Mouse (Mus musculus) heart, postnatal 4 days (tissue): Measurements from ENCODE around the gene Olfr694. TPM values are rescaled to one million over a fixed set of nuclear protein-coding genes. Genes with fewer than 3 reads are reported as not detected.
"Not testable (repeated sequence)": the region's sequence is repeated elsewhere in the genome, so short reads cannot be mapped to it uniquely, and the experiment has no call there.

ENCODE experiments used
- DNase-seq: peaks from one replicate; pipeline ENCODE4 v3.0.0; 2021
- total RNA-seq, 2 experiments: library from RNA; stranded (reverse); gene quantifications; 2 replicates each; pipeline ENCODE4 v1.2.3; 2021

The Olfr694 gene
- not detected for total RNA-seq

DNA sequence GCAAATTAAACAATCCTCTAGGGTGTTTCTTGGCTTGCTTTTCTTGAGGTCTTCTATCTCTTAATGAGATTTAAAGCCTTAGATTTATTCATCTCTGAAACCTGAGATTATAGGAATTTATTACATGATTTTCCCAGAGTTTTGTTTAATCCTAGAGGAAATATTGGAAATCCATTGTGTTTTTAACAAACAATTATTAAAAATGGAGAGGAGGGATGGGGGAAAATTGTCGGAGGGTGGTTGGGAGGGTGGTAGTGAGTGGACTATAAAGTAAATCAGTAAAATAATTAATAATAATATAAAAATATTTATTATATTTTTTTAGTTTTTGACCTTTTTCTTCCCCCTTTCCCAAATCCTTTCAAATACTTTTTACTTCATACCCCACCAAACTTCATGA, at the start of gene Olfr694:
Gene Olfr694 (minus strand): TSS at position 101 of the 400 bp plus-strand sequence.
- no peak for DNase-seq

DNA sequence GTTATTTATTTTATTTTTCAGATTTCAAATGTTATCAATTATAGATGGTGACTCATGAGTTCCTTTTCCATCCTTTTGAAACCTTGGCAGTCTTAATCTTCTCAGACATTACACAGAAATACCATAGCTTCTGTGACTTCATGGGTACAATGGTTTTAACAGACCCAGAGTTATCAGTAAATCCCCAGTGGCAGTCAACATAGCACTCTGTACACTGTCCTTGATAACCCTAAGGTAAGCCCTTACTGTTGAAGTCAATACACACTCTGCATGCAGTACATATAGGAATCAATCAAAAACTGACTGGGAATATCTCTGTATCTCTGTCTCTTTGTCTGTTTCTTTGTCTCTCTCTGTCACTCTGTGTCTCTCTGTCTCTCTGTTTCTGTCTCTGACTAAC, 45.4 kb upstream of the Olfr694 start:
- DNase-seq, result no peak

DNA sequence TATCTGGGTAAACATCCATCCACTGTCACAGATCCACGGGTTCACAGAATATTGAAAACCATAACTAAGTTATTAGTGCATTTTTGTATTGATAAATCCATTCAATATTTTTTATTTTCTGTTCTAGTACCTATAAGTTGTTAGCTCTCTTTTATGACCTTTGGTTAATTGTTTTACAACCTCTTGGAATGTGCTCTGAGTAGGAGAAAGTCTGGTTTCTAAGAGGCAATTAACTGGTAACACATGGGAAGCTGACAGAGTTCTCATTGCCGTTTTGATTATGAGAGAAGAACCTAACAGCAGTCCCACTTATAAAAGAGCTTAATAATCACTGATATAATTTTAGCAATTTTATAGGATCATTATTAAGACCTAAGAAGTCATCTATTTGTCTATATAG, 42.1 kb upstream of the Olfr694 start:
- no peak for DNase-seq

DNA sequence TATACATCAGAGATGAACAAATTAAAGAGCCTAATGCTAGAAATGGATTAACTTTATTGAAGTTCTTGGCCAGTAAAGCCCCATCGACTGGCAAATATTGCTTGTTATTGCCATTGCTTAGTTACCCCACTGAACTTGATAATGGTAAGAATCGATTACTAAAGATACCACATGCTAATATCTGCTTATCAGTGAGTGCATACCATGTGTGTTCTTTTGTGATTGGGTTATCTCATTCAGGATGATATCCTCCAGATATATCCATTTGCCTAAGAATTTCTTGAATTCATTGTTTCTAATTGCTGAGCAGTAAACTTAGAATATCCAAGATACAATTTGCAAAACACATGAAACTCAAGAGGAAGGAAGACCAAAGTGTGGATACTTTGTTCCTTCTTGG, 34.0 kb upstream of the Olfr694 start:
- not testable (repeated sequence) for DNase-seq

DNA sequence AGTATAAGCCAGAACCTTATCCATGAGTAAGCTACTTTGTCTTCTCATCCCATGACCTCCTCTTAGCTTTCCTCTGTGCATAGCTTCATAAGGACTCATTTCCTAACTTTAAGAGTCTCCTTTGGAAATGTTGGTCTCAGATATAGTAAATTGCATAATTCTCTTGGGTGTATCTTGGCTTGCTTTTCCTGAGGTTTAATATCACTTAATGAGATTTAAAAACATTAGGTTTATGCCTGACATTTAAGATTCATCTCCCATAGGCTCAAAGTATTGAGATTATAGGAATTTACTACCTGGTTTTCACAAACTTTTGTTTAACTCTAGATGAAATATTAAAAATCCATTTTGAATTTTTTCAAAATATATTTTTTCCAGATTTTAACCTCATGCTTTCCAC, 24.7 kb upstream of the Olfr694 start, which contains the start of gene Olfr695:
Gene Olfr695 (minus strand): TSS at position 101 of the 400 bp plus-strand sequence.
- DNase-seq, result no peak

DNA sequence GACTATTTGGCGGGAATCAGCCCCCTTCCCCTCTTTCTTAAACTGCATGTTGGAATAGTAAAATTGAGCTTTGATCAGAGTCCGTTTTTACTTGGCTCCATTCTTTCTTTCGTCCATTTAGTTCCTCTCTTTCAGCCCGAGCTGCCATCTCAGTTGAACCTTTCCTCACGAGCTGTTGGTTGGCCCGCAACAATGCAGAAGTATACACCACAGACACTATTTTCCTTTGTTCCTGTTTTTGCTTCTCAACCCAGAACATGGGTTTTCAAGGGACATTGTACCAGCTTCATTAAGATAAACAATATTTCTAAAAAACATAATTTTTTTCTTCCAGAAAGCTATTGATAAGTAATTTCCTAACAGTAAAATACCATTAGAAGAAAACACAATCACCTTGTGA, 19.8 kb upstream of the Olfr694 start:
- no peak for DNase-seq

DNA sequence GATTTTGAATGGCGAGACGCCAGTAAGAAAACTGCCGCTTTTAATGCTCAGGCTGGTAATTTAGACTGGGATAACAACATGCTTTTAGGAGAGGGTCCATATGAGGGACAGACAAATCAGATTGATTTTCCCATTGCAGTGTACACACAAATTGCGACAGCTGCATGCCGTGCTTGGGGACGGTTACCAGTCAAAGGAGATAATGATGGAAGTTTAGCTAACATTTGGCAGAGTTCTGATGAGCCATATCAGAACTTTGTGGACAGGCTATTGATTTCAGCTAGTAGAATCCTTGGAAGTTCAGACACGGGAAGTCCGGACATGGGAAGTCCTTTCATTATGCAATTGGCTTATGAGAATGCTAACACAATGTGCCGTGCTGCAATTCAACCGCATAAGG, 16.1 kb upstream of the Olfr694 start:
- DNase-seq, result not testable (repeated sequence)

DNA sequence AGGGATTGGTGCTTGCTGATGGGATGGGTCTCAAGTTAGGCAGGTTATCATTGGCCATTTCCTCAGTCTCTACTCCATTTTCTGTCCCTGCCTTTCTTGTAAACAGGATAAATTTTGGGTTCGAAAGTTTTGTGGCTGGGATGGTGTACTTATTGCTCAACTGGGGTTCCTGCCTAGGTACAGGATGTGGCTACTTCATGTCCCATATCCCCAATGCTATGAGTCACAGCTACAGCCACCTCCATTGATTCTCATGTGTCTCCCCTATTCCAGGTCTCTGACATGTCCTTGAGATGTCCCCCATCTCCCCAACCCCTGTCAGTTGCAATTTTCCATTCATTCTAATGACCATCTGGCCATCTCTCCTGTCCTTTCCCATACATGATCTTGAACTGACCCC, 5.3 kb upstream of the Olfr694 start:
- no peak for DNase-seq

DNA sequence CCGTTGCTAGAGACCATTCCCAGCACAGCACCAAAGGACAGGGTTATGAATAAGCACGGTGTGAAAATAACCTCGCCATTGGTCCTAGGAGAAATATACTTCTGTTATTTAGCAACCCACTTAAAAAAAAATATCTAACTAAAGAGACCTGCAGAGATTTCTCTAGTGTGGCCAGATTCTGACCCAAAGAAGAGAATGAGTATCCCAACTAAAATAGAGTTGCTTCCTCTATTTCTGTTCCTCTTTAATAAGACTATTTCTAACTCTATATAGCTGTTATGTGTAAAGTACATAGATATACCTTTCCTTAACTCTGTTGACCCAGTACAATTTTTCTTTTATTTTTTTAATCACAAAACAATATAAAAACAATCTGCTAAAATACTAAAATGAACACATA, 1.4 kb upstream of the Olfr694 start:
- no peak for DNase-seq

DNA sequence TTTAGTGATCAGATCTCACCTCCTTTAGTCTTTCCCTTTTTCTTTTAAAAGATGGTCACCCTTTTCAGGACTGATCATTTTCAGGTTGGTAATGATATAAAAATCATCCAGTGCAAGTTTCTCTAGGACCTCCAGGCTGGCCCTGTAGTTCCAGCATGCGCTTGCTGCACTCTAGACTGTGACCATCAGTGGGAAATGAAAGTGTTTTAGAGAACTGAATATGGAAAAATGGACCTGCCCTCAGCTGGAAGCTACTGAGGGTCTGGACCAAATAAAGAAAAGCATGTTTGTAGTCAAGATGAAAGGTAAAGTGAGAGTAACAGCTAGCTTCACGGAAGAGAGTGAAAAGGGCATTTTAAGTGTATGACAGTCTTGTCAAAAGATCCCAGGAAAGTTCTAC, 6.2 kb downstream of the Olfr694 start:
- no peak for DNase-seq

DNA sequence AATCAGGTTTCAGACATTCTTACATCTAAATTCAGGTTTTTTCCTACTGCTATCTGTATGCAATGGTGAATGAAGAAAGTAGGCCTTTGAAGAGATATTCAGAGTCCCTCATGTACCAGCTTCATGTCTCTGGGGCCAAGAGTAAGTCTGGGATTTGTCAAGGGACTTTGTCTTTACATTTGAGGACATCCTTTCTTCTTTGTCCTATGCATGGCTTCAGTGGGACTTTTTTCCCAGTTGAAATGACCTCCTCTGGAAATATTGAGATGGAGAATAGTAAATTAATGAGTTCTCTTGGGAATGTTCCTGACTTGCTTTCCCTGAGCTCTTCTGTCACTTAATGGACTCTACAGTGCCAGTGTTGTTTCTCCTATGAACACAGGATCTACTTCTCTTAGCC, 11.1 kb downstream of the Olfr694 start, which contains the start of gene Olfr693:
Gene Olfr693 (minus strand): TSS at position 101 of the 400 bp plus-strand sequence.
- no peak for DNase-seq

DNA sequence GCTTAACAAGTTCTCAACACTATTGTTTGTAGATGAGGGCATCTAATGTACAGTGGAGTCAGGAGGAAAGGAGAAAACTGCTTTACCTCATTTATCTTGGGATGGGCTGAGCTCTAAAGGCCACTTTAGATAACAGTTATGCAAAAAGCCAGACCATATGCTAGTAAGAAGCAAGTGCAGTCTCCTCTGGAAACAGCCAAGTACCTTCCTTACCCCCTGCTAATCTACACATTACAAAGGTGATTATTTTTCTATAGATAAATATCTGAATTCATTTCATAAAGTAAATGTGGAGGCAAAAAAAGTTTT, 39.3 kb downstream of the Olfr694 start:
- DNase-seq, result no peak

DNA sequence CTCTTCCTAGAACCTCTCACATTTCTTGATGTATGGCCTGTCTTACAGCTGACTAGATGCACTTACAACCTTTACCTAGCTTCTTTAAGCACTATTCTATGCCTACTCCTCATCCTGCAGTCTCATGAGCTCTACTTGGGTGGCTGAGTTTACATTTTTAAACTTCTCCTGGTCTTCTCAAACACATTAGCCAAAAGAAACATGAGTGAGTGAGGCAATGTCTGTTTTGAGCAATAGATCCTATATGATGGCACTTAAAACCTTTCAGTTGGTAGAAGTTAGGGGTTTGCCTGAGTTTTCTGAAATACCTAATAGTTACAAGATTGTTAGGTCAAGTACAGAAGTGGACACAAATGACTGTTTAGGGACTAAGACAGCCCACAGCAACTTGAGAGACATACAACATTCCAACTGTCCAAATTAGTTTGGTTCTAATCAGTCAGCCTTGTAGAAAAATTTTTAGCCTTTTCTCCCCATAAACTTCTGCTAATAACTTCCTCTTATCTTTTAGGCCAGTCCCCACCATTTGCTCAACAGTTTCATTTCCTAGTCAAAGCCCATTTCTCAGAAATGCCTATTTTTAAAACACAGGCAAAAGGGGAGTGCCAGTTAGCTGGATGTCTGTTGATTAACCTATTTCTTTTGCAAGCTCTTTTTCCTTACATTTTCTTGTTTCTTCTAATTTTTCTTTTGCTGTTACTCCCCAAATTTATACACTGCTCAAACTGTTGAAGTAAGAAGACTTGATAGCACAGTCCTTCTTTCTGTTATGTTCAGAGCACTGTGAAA, 39.9 kb downstream of the Olfr694 start:
- DNase-seq, result no peak

DNA sequence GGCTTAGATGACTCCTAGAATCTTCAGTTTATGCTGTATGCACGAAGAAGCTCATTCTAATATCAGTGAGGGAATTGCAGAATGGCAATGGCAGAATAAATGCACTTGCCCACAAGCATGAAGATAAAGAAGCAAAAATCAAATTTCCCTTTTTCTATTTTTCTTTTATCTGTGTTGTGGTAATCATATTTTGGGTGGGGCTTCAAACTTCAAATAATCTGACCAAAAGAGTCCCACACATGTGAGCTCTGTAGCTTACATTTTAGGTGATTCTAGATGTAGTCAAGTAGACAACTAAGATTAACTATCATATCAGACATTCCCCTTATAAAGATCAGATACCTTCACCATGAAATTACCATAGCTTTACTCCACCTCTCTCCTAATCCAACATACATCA, 41.8 kb downstream of the Olfr694 start:
- DNase-seq, result no peak

DNA sequence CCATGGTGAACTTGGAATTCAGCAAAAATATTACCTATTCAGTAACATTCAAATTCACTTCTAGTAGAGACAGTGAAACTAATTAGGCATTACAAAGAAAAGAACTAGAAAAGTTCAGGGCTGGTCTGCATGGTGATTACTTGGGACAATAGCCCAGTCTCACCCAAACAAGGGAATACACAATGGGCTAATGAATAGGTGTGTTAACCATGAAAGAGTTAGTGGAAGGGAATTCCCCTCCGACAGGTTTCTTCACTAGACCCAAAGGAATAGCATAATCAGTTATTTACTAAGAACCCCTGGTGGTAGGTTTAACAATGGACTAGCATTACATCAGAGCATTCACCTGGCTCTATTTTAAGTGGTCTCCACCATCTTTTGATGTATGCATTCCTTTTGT, 46.4 kb downstream of the Olfr694 start:
- no peak for DNase-seq

DNA sequence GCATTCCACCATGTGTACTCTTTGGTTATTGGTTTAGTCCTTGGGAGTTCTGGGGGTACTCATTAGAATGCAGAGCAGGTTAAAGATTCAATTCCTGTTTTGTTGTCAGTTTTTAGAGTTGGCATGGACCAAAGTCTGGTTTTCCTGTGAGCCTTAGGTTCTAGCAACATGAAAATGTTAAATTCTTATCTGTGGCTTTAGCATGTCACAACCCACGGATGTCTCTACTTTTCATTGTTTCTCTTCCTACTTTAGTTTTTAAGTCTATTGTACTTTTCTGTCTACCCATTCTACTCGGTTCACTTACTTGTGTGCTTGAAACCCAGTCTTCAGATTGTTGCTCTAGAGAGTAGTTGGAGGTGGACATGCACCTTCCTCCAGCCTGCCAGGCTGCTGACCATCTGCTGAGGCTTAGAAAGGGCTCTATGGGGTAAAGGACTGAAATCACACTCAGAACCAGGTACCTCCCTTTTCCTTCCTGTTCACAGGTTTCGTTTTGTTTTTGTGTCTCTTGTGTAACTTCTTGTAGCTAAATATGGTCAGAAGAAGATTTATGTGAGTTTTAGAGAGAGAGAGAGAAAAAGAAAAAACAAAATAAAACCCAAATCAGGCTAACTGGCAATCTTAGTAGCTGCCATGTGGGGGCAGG, 47.3 kb downstream of the Olfr694 start:
- DNase-seq, result no peak

DNA sequence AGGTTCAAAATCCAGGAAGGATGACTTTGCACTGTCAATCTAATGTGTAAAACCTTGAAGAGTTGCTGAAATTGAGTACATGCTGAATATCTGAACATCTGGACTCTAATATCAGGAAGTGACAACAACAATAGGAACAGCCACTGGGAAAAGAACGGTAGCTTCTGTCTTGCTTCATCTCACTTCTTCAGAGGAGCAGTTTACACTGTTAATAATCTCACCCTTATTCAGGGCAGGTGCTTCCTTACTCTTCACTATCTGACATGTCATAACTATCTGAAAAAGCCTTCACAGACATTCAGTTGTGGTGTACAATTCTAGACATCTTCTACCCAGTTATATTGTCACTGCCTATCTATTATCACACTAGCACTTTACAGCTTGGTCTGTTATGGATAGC, 50.8 kb downstream of the Olfr694 start:
- no peak for DNase-seq

DNA sequence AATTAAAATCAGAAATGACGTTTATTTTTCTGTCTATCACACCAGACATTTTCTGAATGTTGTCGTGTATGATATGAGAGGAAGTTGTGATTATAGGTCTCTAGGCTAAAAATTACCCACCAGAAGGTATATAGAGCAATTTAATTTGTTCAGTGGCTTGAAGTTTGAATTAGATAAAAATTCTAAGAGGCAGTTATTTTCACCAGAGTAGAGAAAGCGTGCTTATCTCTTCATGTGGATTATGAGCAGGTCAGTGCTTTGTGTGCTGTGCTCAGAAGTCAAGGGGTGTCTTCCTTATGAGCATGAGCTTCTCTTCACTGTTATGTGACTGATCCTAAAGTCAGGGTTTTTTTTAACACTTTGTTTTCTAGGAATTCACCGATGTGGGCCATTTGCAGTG, 56.1 kb downstream of the Olfr694 start:
- no peak for DNase-seq

Other genes with a start within 250 kb of the Olfr694 start
- gene Olfr693, start 11.2 kb downstream of the Olfr694 start, total RNA-seq, result not detected
- not detected for gene Olfr695, start 24.6 kb upstream of the Olfr694 start, total RNA-seq
- not detected for gene Olfr697, start 50.6 kb upstream of the Olfr694 start, total RNA-seq
- gene Olfr698, start 63.6 kb upstream of the Olfr694 start, total RNA-seq, result not detected
- not detected for gene Olfr699, start 101.4 kb upstream of the Olfr694 start, total RNA-seq
- gene Olfr700, start 117.0 kb upstream of the Olfr694 start, total RNA-seq, result not detected
- not detected for gene Olfr701, start 122.3 kb upstream of the Olfr694 start, total RNA-seq
- gene Olfr702, start 142.1 kb upstream of the Olfr694 start, total RNA-seq, result not detected
- gene Olfr703, start 151.5 kb upstream of the Olfr694 start, total RNA-seq, result not detected
- gene Olfr704, start 171.4 kb upstream of the Olfr694 start, total RNA-seq, result not detected
- not detected for gene Olfr705, start 185.1 kb upstream of the Olfr694 start, total RNA-seq
- not detected for gene Olfr706, start 196.3 kb upstream of the Olfr694 start, total RNA-seq
- not detected for gene Olfr707, start 209.4 kb upstream of the Olfr694 start, total RNA-seq
- not detected for gene Olfr1532-ps1, start 216.2 kb upstream of the Olfr694 start, total RNA-seq
- under 1 TPM in 1 of 2 experiments, not detected in 1; 0.07 TPM for gene Olfr709-ps1, start 240.4 kb upstream of the Olfr694 start, total RNA-seq